Mouse (Mus musculus) embryonic facial prominence, embryonic 11.5 days (tissue): ENCODE results near the gene Stom. TPM values are rescaled to one million over a fixed set of nuclear protein-coding genes. Genes with fewer than 3 reads are reported as not detected.

Experiments used
- ATAC-seq: fragments of 200-750 bp; cut with Nextera tagmentation; replicated peaks from 2 replicates; pipeline ENCODE4 v1.8.0; 2017; ENCODE audit warnings: low read depth; ENCODE audit not compliant: insufficient number of reproducible peaks, low FRiP score, low TSS enrichment
- DNase-seq: peaks from one replicate; pipeline ENCODE4 v3.0.0-alpha.2; 2015; ENCODE audit warnings: low spot score
- H3K27ac ChIP-seq: fragments of 300-500 bp; sonication (generic); replicated peaks from 2 replicates; pipeline ENCODE4 v1.5.1; 2014; ENCODE audit warnings: mild to moderate bottlenecking, low read depth, low read length, control low read depth
- H3K27me3 ChIP-seq: fragments of 300-500 bp; sonication (generic); 2 replicates; pipeline ENCODE4 v1.6.1; 2014; ENCODE audit warnings: mild to moderate bottlenecking, low read length, moderate library complexity, mixed read lengths; ENCODE audit not compliant: control insufficient read depth, insufficient read depth
- H3K36me3 ChIP-seq: fragments of 300-500 bp; sonication (generic); replicated peaks from 2 replicates; pipeline ENCODE4 v1.6.1; 2014; ENCODE audit warnings: low read depth, mild to moderate bottlenecking, low read length, moderate library complexity, mixed read lengths; ENCODE audit not compliant: control insufficient read depth, insufficient read depth
- H3K4me1 ChIP-seq: fragments of 300-500 bp; sonication (generic); 2 replicates; pipeline ENCODE4 v1.6.1; 2014; ENCODE audit warnings: low read length, mixed read lengths; ENCODE audit not compliant: control insufficient read depth, insufficient read depth
- H3K4me2 ChIP-seq: fragments of 300-500 bp; sonication (generic); 2 replicates; pipeline ENCODE4 v1.6.1; 2014; ENCODE audit warnings: low read depth, mild to moderate bottlenecking, control low read depth, low read length, moderate library complexity
- H3K4me3 ChIP-seq: fragments of 300-500 bp; sonication (generic); 2 replicates; pipeline ENCODE4 v1.5.1; 2014; ENCODE audit warnings: low read depth, low read length, control low read depth
- H3K9ac ChIP-seq: fragments of 300-500 bp; sonication (generic); replicated peaks from 2 replicates; pipeline ENCODE4 v1.6.1; 2014; ENCODE audit warnings: mild to moderate bottlenecking, control low read depth, low read length
- H3K9me3 ChIP-seq: fragments of 300-500 bp; sonication (generic); replicated peaks from 2 replicates; pipeline ENCODE4 v1.6.1; 2016; ENCODE audit warnings: mild to moderate bottlenecking, low read length, inconsistent platforms, mixed read lengths; ENCODE audit not compliant: control insufficient read depth
- WGBS: fragments of 180-500 bp; shearing (Covaris S2); extraction: QIAGEN DNeasy Blood & Tissue Kit; methylation state at CpG from one replicate; pipeline ENCODE4 v1.1.7; 2014; 5-methylcytosine and 5-hydroxymethylcytosine counted together
- polyA plus RNA-seq: library from polyadenylated mRNA; unstranded; fragments of >200 nt; fragmentation: Nextera tagmentation; extraction: Ambion mirVana; gene quantifications from 2 replicates; pipeline ENCODE4 v1.2.1, GENCODE M21; 2014

Gene Stom
- polyA plus RNA-seq: 22.7 and 23.1 TPM in 2 replicates

- peak; percentile 99 for DNase-seq
- Histone ChIP-seq H3K9ac (peak within 1 kb of the TSS; percentile 72), H3K4me3 (peak within 1 kb of the TSS; percentile 62), H3K4me1 (no peaks in the 10 kb centered on the region), H3K4me2 (peak within 1 kb of the TSS; percentile 83), H3K36me3 (no peaks in the 10 kb centered on the region), H3K27ac (no peak within 1 kb of the TSS; the same call in 1 of the 2 replicates), H3K27me3 (no peaks in the 10 kb centered on the region), H3K9me3 (no peaks in the 10 kb centered on the region)
- peak; percentile 99 for ATAC-seq
- 0% methylated on average over 44 of the region's 45 CpGs for WGBS
Measured at GRCm38 (mm10) chr2:35336388-35337280, at the start of gene Stom. Stom (minus strand) TSS chr2:35336976.

- H3K4me3 ChIP-seq: no peak overlapping the region
- H3K27ac ChIP-seq: no peak overlapping the region
- ATAC-seq: no peak
- no peaks in the 10 kb centered on the region for H3K36me3 ChIP-seq
- no peak overlapping the region for H3K4me2 ChIP-seq
- DNase-seq: no peak
- no peak overlapping the region for H3K9ac ChIP-seq
- H3K9me3 ChIP-seq: no peaks in the 10 kb centered on the region
- H3K27me3 ChIP-seq: no peaks in the 10 kb centered on the region
- H3K4me1 ChIP-seq: no peaks in the 10 kb centered on the region
- 83% methylated on average over 9 of the region's 9 CpGs for WGBS
Measured at GRCm38 (mm10) chr2:35385441-35385871, 48.7 kb upstream of the Stom start.

GRCm38 (mm10) chr2:35379306-35379705 is 42.5 kb upstream of the Stom start:
- Histone ChIP-seq H3K27me3 (no peaks in the 10 kb centered on the region), H3K27ac (no peak overlapping the region), H3K4me3 (no peak overlapping the region), H3K9ac (no peak overlapping the region), H3K4me2 (no peak overlapping the region), H3K4me1 (no peaks in the 10 kb centered on the region), H3K9me3 (no peaks in the 10 kb centered on the region), H3K36me3 (no peaks in the 10 kb centered on the region)
- DNase-seq (no peak), ATAC-seq (no peak)
- WGBS: 74% methylated on average over 9 of the region's 9 CpGs

- no peaks in the 10 kb centered on the region for H3K27me3 ChIP-seq
- H3K27ac ChIP-seq: no peak overlapping the region
- H3K4me2 ChIP-seq: no peak overlapping the region
- no peak overlapping the region for H3K4me3 ChIP-seq
- ATAC-seq (no peak), DNase-seq (no peak)
- H3K9ac ChIP-seq: no peak overlapping the region
- H3K4me1 ChIP-seq: no peaks in the 10 kb centered on the region
- no peaks in the 10 kb centered on the region for H3K36me3 ChIP-seq
- 68% methylated on average over 6 of the region's 6 CpGs for WGBS
- no peaks in the 10 kb centered on the region for H3K9me3 ChIP-seq
Measured at GRCm38 (mm10) chr2:35377600-35377999, 40.8 kb upstream of the Stom start.

GRCm38 (mm10) chr2:35373003-35373402 is 36.2 kb upstream of the Stom start:
- Histone ChIP-seq H3K4me3 (no peak overlapping the region), H3K36me3 (no peaks in the 10 kb centered on the region), H3K4me2 (no peak overlapping the region), H3K4me1 (no peaks in the 10 kb centered on the region), H3K27ac (no peak overlapping the region), H3K9ac (no peak overlapping the region), H3K27me3 (no peaks in the 10 kb centered on the region), H3K9me3 (no peaks in the 10 kb centered on the region)
- DNase-seq: peak; percentile 69
- no peak for ATAC-seq
- WGBS: 17% methylated on average over 3 of the region's 3 CpGs

- no peak for ATAC-seq
Measured at GRCm38 (mm10) chr2:35370686-35371085, 33.9 kb upstream of the Stom start.

GRCm38 (mm10) chr2:35367629-35368028 is 30.9 kb upstream of the Stom start, which contains the start of gene 4930568D16Rik:
4930568D16Rik (minus strand) TSS chr2:35367729.
- 79% methylated on average over 2 of the region's 2 CpGs for WGBS
- H3K4me2 ChIP-seq: no peak within 1 kb of the TSS
- no peaks in the 10 kb centered on the region for H3K4me1 ChIP-seq
- H3K27me3 ChIP-seq: no peaks in the 10 kb centered on the region
- H3K4me3 ChIP-seq: no peak within 1 kb of the TSS
- ATAC-seq (no peak), DNase-seq (no peak)
- no peaks in the 10 kb centered on the region for H3K36me3 ChIP-seq
- H3K27ac ChIP-seq: no peak within 1 kb of the TSS
- no peaks in the 10 kb centered on the region for H3K9me3 ChIP-seq
- no peak within 1 kb of the TSS for H3K9ac ChIP-seq

More at GRCm38 (mm10) chr2:35370686-35371085, 33.9 kb upstream of the Stom start:
- Histone ChIP-seq H3K27me3 (no peaks in the 10 kb centered on the region), H3K9me3 (no peaks in the 10 kb centered on the region), H3K4me1 (no peaks in the 10 kb centered on the region), H3K36me3 (no peaks in the 10 kb centered on the region), H3K9ac (no peak overlapping the region), H3K4me3 (no peak overlapping the region), H3K27ac (no peak overlapping the region), H3K4me2 (no peak overlapping the region)
- DNase-seq: no peak

GRCm38 (mm10) chr2:35349184-35349583 is 12.4 kb upstream of the Stom start:
- Histone ChIP-seq H3K4me3 (no peak overlapping the region), H3K4me1 (no peaks in the 10 kb centered on the region), H3K27me3 (no peaks in the 10 kb centered on the region), H3K9ac (no peak overlapping the region), H3K36me3 (no peaks in the 10 kb centered on the region), H3K4me2 (no peak overlapping the region), H3K27ac (no peak overlapping the region), H3K9me3 (no peaks in the 10 kb centered on the region)
- 60% methylated on average over 5 of the region's 5 CpGs for WGBS
- ATAC-seq: no peak
- DNase-seq: peak; percentile 57
